Mouse (Mus musculus): Measurements from ENCODE around the gene Clrn3. TPM values are rescaled to one million over a fixed set of nuclear protein-coding genes. Genes with fewer than 3 reads are reported as not detected.

The Clrn3 gene
- polyA plus RNA-seq, 1 experiment: 49.9 TPM

Other genes with a start within 250 kb of the Clrn3 start
- not detected in 2 replicates for gene Foxi2, start 118.3 kb downstream of the Clrn3 start, polyA plus RNA-seq (2012; rRNA removed)
- gene Ptpre, start 8.8 kb upstream of the Clrn3 start, polyA plus RNA-seq (2012; rRNA removed): 6.4 and 9.8 TPM in 2 replicates
- 4.5 and 7.9 TPM in 2 replicates for gene Mki67, start 187.7 kb upstream of the Clrn3 start, polyA plus RNA-seq (2012; rRNA removed)

All from large intestine, adult 2 months (tissue).